Mouse (Mus musculus): ENCODE results near the gene Ticrr.

- no peak for TF ChIP-seq POLR2A (IDR thresholded peaks at IDR 0.05; ENCODE audit: borderline replicate concordance, insufficient read depth, low read length)
- no peak for TF ChIP-seq CTCF (IDR thresholded peaks at IDR 0.05; ENCODE audit: borderline replicate concordance, insufficient read depth, low read depth, low read length)
Measured at GRCm38 (mm10) chr7:79659578-79660290, at the start of gene Ticrr.
